Mouse (Mus musculus): Measurements from ENCODE around the gene Sdsl. TPM values are rescaled to one million over a fixed set of nuclear protein-coding genes. Genes with fewer than 3 reads are reported as not detected.

Sdsl gene
- total RNA-seq, 2 experiments from 2014 or later: 8.7 to 10.9 TPM

DNA sequence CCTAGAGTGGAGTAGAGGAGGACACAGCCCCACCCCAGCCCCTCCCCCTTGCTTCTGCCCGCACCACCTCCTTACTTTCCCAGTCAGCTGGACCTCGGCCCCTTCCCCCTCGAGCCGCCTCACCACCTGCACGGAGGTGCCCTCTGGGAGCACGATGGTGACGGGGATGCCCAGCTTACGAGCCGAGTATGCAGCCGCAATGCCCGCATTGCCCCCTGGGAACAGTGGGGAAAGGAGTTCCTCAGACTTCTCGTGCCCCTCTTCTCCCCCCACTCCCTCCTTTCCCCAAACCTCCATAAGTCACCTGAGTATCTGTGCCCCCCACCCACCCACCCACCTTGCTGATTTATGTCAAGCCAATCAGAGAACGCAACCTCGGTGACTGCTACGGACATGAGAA, 10.7 kb downstream of the Sdsl start:
- intact Hi-C loops (cut with DNase I): no loop called here
- DNase-seq: no peak

DNA sequence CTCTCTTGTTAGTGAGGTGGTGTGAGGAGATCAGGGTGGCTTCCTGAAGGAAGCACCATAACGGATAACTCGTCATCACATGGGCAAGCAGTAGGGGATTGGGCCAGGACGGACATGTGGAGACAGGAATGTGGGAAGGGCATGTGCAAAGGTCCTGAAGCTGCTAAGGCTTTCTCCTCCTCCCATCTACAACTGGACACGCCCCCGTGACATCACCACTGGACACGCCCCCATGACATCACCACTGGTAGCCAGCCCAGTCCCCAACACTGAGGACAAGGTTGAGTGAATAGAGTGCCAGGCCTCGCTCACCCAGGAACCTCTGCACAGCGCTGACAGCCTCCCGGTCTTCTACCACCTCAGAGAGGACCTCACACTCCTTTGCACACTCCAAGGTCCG, 13.5 kb downstream of the Sdsl start:
- intact Hi-C loops (cut with DNase I): no loop called here
- DNase-seq: no peak

- intact Hi-C loops (cut with DNase I): no loop called here
Observed at GRCm38 (mm10) chr5:120457628-120458027, 15.0 kb downstream of the Sdsl start.

GRCm38 (mm10) chr5:120456841-120457554, 15.6 kb downstream of the Sdsl start:
- intact Hi-C loops (cut with DNase I): no loop called here
- DNase-seq: no peak

More at GRCm38 (mm10) chr5:120457628-120458027, 15.0 kb downstream of the Sdsl start:
- peak; percentile 36 to 74 for DNase-seq

GRCm38 (mm10) chr5:120456253-120456652, 16.4 kb downstream of the Sdsl start:
- intact Hi-C loops (cut with DNase I): no loop called here
- DNase-seq: no peak

- intact Hi-C loops (cut with DNase I): no loop called here
- DNase-seq: no peak
Observed at GRCm38 (mm10) chr5:120454756-120455337, 17.8 kb downstream of the Sdsl start.

DNA sequence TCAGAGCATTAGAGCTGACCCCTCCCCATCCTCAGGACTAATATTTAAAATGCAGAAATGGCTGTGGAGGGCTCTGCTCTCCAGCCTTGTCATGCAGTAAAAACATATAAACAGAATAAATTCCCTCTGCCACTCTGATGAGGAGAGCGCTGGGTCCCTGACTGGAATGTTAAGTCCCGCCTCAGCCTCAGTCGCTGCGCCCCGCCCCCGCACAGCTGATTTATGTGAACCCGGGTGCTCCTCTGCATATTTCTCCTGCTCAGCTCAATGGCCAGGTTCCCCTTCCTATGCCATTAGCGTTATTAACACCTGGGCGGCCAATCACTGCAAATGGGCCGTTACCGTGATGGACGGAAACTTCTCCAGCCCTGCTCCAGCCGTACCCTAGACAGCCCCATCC, 25.3 kb downstream of the Sdsl start:
- no peak for DNase-seq
- intact Hi-C loops (cut with DNase I): no loop called here

- DNase-seq: peak; percentile 88 to 94
Observed at GRCm38 (mm10) chr5:120440733-120441132, 31.9 kb downstream of the Sdsl start.

DNA sequence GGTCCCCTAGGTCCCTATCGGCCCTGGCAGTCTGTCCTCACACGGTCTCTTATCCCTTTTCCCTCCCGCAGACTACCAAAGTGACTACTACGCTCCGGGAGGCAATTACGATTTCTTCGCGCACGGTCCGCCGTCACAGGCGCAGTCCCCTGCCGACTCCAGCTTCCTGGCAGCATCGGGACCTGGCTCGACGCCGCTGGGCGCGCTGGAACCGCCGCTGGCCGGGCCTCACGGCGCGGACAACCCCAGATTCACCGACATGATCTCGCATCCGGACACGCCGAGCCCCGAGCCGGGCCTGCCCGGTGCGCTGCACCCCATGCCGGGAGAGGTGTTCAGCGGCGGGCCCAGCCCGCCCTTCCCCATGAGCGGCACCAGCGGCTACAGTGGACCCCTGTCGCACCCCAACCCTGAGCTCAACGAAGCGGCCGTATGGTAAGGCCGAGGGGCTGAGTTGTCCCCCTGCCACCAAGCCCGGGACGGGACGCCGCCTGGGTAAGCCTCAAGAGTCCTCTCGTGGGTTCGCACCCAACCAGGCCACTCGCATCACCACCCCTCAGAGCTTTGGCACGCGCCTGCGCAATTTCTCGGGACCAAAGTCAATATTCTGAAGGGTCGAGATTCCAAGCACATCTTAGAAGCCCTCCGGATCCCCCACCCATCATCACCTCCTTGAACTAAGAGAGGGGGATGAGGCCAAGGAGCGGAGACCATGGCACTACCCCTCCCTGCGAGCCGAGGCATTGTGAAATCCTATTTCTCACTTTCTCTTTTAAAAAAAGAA, 32.5 kb downstream of the Sdsl start:
- intact Hi-C loops (cut with DNase I): loop anchor here (1.0 to 5.0 kb wide), 2 partner anchors 188 to 294 kb away; no protein-coding TSS in a partner anchor
- DNase-seq: peak; percentile 25 to 35

More at GRCm38 (mm10) chr5:120440733-120441132, 31.9 kb downstream of the Sdsl start:
- intact Hi-C loops (cut with DNase I): loop anchor here (1.0 to 5.0 kb wide), 2 partner anchors 188 to 294 kb away; no protein-coding TSS in a partner anchor

GRCm38 (mm10) chr5:120438991-120439710, 33.5 kb downstream of the Sdsl start:
- intact Hi-C loops (cut with DNase I): no loop called here
- no peak for DNase-seq

GRCm38 (mm10) chr5:120438469-120438868, 34.1 kb downstream of the Sdsl start:
- DNase-seq: no peak
- intact Hi-C loops (cut with DNase I): no loop called here

DNA sequence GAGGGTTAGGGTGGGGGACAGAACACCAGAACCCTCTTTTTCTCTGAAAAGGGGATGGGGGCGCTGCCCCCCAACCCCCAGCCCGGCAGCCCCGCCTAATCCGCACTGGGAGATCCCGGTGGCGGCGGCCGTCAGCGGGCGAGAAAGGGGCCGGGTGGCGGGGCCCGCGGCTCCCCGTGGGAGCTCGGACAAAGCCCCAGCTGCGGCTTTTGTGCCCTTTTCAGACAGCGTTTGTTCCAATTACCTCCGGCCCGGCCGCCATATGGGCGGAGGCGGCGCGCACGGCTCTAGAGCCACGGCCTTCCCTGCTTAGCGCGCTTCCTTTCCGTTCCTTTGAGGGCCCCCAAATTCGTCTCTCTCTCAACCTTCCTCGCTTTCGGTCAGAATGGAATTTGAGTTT, 34.6 kb downstream of the Sdsl start:
- DNase-seq: no peak
- intact Hi-C loops (cut with DNase I): no loop called here

DNA sequence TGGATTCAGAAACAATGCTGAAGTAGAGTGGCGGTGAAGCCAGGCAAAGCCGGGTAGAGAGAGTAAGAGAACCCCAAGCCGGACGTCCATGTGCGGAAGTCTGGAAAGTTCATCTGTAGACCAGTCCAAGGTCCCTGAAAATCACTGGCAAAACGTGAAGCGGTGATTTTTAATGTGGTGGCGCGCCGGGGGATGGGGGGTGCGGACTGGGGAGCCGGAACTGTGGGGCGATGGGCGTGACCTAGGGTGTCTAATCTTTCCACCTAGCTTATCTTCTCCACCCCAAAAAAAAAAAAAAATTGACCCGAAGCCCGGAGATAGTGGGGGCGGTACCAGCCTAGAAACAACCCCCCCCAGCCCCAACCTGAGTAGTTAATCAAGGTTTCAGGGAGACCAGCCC, 35.1 kb downstream of the Sdsl start:
- intact Hi-C loops (cut with DNase I): no loop called here
- no peak for DNase-seq

- intact Hi-C loops (cut with DNase I): no loop called here
- no peak for DNase-seq
Observed at GRCm38 (mm10) chr5:120436885-120437495, 35.6 kb downstream of the Sdsl start.

DNA sequence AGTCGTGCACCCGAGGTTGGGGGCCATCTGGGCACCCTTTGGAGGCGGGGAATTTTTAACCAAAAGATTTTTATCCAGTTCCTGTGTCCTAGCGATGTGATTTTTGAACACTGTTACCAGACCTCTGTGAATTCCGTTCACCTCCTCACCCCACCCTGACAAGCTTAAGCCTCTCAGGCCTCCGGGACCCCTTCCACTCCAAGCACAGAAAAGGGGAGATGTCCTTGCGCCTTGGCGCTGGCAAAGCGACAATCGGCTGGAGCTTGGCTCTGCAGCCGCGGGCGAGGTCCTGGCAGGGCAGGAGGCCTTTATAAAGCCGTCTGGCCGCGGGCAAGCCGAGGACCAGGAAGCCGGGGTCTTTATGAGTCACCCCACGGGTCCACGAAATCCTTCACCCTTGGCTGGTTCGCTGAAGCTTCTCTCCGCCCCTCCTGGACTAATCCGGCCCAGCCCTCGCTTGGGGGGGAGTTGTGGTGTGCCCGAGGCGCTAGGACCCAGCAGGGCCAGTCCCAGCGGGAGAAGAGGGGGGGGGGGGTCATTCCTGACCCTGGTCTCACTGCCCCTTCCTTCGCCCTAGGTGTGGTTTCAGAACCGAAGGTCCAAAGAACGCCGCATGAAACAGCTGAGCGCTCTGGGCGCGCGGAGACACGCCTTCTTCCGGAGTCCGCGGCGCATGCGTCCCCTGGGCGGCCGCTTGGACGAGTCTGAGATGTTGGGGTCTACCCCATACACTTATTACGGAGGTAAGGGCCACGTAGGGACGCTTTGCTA, 36.7 kb downstream of the Sdsl start:
- no peak for DNase-seq
- intact Hi-C loops (cut with DNase I): no loop called here

DNA sequence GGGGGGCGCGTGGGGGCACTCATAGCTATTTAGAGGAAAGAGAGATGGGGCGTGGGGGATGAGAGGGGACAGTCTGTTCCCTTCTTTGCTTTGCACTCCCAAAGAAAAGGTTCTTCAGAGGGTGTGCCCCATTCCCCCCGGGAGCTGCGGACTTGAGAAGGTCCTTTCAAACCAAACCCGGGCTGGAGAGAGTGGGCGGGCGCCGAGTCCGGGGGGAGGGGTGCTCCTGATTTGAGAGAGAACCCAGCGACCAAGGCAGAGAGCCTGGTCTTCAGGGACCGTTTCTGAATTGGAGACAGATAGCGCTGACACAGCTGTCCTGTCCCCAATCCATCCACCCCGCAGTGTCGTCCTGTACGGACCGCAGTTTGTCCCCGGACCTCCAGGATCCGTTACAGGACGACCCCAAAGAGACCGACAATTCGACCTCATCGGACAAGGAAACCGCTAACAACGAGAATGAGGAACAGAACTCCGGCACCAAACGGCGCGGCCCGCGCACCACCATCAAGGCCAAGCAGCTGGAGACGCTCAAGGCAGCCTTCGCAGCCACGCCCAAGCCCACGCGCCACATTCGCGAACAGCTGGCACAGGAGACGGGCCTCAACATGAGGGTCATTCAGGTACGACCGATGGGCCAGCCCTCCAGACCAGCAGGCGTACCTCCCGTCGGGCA, 37.5 kb downstream of the Sdsl start:
- DNase-seq: no peak
- intact Hi-C loops (cut with DNase I): no loop called here

DNA sequence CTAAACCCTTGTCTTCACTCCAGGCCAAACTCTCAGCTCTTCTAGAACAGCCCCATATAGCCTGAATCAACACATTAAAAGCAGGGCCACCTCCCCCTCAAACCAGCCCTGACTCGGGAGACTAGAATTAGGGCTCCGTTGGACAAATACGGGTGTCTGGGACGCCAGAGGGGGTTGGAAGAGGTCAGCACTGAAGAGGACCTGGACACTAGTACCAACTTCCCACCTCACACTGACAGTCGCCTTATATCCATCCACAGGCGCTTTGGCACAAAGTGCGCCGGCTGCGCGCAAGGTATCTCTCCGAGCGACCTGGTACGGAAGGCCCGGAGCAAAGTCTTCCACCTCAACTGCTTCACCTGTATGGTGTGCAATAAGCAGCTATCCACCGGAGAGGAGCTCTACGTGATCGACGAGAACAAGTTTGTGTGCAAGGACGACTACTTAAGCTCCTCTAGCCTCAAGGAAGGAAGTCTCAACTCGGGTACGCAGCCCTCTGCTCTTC, 38.3 kb downstream of the Sdsl start:
- no peak for DNase-seq
- intact Hi-C loops (cut with DNase I): no loop called here

DNA sequence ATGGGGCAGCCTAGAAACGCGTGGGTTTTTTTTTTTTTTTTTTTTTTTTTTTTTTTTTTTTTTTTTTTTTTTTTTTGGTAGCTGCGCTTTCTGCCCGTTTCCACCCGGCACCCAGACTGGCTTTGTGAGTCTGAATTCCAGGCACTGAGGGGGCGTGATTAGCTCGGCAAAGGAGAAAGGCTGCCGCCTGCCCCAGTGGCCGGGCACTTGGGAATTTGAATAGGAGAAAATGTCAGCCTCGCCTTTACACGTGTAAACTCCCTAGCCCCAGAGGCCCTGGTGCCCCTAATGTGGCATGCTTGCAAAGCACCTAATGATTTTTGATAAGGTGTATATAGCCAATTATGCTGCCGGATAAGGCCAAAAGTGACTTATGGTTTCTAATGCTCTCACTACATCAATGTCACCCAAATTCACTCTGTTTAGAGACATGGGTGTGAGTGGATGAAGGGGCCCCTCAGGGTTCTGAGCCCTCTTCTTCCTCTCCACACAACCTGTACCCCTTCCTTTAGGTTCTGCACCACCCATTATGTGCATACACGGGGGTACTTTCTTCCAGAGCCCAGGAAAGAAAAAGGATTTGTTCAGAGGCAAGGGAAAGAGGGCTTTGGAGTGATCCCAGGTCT, 39.4 kb downstream of the Sdsl start:
- no peak for DNase-seq
- intact Hi-C loops (cut with DNase I): no loop called here
